Mouse (Mus musculus) layer of hippocampus, adult 18-20 months (tissue): ENCODE results near the gene Trim75. TPM values are rescaled to one million over a fixed set of nuclear protein-coding genes. Genes with fewer than 3 reads are reported as not detected.
A peak's percentile ranks its signal among the peaks of the same experiment; 100 is the strongest.

ENCODE experiments used
- DNase-seq, 2 experiments: peaks; one replicate each; pipeline ENCODE4 v3.0.0; 2022; ENCODE audit warnings: low spot score in 2 of 2
- total RNA-seq, 2 experiments: library from RNA; stranded (reverse); gene quantifications; 2 replicates each; pipeline ENCODE4 v1.2.3; 2021

The Trim75 gene
- total RNA-seq, 2 experiments from 2014 or later, result not detected

- DNase-seq, result no peak
Observed at GRCm38 (mm10) chr8:64945606-64946005, 42.0 kb downstream of the Trim75 start.

GRCm38 (mm10) chr8:64944831-64945230 lies 42.8 kb downstream of the Trim75 start:
- peak in 1 of 2 experiments; percentile 36 for DNase-seq

- peak in 1 of 2 experiments; percentile 30 for DNase-seq
Observed at GRCm38 (mm10) chr8:64942946-64943345, 44.7 kb downstream of the Trim75 start.

GRCm38 (mm10) chr8:64941495-64941894 lies 46.1 kb downstream of the Trim75 start:
- peak; percentile 78 to 93 for DNase-seq

- DNase-seq, result no peak
Observed at GRCm38 (mm10) chr8:64941019-64941418, 46.6 kb downstream of the Trim75 start.

GRCm38 (mm10) chr8:64934997-64935396 lies 52.6 kb downstream of the Trim75 start:
- DNase-seq, result no peak

Other genes with a start within 250 kb of the Trim75 start
- 100 to 1,000 TPM; 324 to 340 TPM for gene Klhl2, start 137.8 kb downstream of the Trim75 start, total RNA-seq
- gene Tmem192, start 40.6 kb downstream of the Trim75 start, total RNA-seq, result 10 to 100 TPM; 24.8 to 28.1 TPM
- not detected for gene Trim61, start 30.7 kb upstream of the Trim75 start, total RNA-seq
- gene Trim60, start 30.8 kb upstream of the Trim75 start, total RNA-seq, result not detected
- not detected for gene Apela, start 49.5 kb upstream of the Trim75 start, total RNA-seq
- gene Gm10663, start 87.2 kb upstream of the Trim75 start, total RNA-seq, result not detected
- not detected for gene BC030870, start 141.7 kb upstream of the Trim75 start, total RNA-seq